Mouse (Mus musculus) forebrain, embryonic 12.5 days (tissue): ENCODE results near the gene Scml4. TPM values are rescaled to one million over a fixed set of nuclear protein-coding genes. Genes with fewer than 3 reads are reported as not detected.

ENCODE experiments used
- ATAC-seq: fragments of 200-750 bp; cut with Nextera tagmentation; 2 replicates; pipeline ENCODE4 v1.8.0; 2017; ENCODE audit warnings: moderate TSS enrichment; ENCODE audit not compliant: low FRiP score
- H3K27ac ChIP-seq: fragments of 300-500 bp; sonication (generic); 2 replicates; pipeline ENCODE4 v1.5.1; 2016; ENCODE audit warnings: mild to moderate bottlenecking
- H3K27me3 ChIP-seq: fragments of 300-500 bp; sonication (generic); 2 replicates; pipeline ENCODE4 v1.6.1; 2016; ENCODE audit warnings: mild to moderate bottlenecking
- H3K36me3 ChIP-seq: fragments of 300-500 bp; sonication (generic); replicated peaks from 2 replicates; pipeline ENCODE4 v1.6.1; 2016; ENCODE audit warnings: mild to moderate bottlenecking
- H3K4me1 ChIP-seq: fragments of 300-500 bp; sonication (generic); 2 replicates; pipeline ENCODE4 v1.6.1; 2016
- H3K4me2 ChIP-seq: fragments of 300-500 bp; sonication (generic); 2 replicates; pipeline ENCODE4 v1.6.1; 2016; ENCODE audit warnings: mild to moderate bottlenecking, moderate library complexity
- H3K4me3 ChIP-seq: fragments of 300-500 bp; sonication (generic); replicated peaks from 2 replicates; pipeline ENCODE4 v1.5.1; 2016; ENCODE audit warnings: mild to moderate bottlenecking
- H3K9ac ChIP-seq: fragments of 300-500 bp; sonication (generic); 2 replicates; pipeline ENCODE4 v1.6.1; 2016; ENCODE audit warnings: mild to moderate bottlenecking
- H3K9me3 ChIP-seq: fragments of 300-500 bp; sonication (generic); 2 replicates; pipeline ENCODE4 v1.6.1; 2016
- WGBS: fragments of 180-500 bp; shearing (Covaris S2); methylation state at CpG from one replicate; pipeline ENCODE4 v1.1.7; 2016; 5-methylcytosine and 5-hydroxymethylcytosine counted together
- polyA plus RNA-seq: library from polyadenylated mRNA; unstranded; fragments of >200 nt; fragmentation: Nextera tagmentation; extraction: Ambion mirVana; gene quantifications from 2 replicates; pipeline ENCODE4 v1.2.1, GENCODE M21; 2016

The Scml4 gene
- polyA plus RNA-seq, 1 experiment from 2014 or later, result 3.0 TPM

DNA sequence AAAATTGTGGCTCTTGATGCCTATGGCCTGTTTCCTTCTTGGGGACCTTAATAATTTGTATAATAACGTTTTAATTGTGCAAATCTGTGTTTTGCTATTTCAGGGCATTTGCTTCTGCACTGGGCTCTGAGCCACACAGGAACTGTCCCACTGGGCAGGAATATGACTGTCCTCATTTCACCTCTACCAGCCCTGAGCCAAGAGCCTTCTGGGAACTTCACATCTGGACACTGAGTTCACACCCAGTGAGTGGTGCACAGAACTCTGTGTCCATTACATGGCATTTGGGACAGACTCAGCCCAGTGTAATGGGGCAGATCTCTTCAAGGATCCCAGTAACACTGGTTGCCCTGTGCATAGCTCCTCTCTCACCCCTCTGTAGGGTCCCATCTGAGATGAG lies 16.8 kb upstream of the Scml4 start:
- H3K4me3 ChIP-seq, result no peak overlapping the region
- H3K4me1 ChIP-seq, result no peaks in the 10 kb centered on the region
- no peak overlapping the region for H3K9ac ChIP-seq
- no peak for ATAC-seq
- H3K36me3 ChIP-seq, result peaks cover 15% of the 10 kb centered on the region
- 86% methylated on average over 1 of the region's 1 CpGs for WGBS
- H3K27ac ChIP-seq, result no peak overlapping the region
- H3K27me3 ChIP-seq, result no peaks in the 10 kb centered on the region
- no peak overlapping the region for H3K4me2 ChIP-seq
- H3K9me3 ChIP-seq, result no peaks in the 10 kb centered on the region

DNA sequence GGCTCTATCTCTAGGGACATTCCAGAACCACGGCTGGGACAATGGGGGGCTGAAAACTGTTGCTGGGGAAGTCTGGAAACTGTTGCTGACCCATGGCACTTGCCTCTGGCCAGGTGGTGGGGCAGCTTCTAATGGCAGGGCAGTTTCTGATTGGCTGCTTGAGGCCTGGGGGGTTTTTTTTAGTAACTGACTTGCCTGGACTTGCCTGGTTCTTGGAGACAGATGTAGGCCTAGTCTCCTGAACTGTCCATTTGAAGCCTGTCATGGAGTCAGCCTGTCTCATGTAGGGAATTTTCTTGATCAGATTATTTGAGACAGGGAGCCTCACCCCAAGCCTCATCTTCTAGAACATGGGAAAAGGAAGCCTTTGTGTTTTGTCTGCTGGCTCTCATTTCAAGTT lies 14.7 kb upstream of the Scml4 start:
- H3K9me3 ChIP-seq, result no peaks in the 10 kb centered on the region
- ATAC-seq, result no peak
- no peak overlapping the region for H3K9ac ChIP-seq
- 58% methylated on average over 1 of the region's 1 CpGs for WGBS
- no peak overlapping the region for H3K27ac ChIP-seq
- no peak overlapping the region for H3K4me2 ChIP-seq
- no peaks in the 10 kb centered on the region for H3K4me1 ChIP-seq
- H3K36me3 ChIP-seq, result no peaks in the 10 kb centered on the region
- H3K27me3 ChIP-seq, result no peaks in the 10 kb centered on the region; the same call in 1 of the 2 replicates
- no peak overlapping the region for H3K4me3 ChIP-seq

DNA sequence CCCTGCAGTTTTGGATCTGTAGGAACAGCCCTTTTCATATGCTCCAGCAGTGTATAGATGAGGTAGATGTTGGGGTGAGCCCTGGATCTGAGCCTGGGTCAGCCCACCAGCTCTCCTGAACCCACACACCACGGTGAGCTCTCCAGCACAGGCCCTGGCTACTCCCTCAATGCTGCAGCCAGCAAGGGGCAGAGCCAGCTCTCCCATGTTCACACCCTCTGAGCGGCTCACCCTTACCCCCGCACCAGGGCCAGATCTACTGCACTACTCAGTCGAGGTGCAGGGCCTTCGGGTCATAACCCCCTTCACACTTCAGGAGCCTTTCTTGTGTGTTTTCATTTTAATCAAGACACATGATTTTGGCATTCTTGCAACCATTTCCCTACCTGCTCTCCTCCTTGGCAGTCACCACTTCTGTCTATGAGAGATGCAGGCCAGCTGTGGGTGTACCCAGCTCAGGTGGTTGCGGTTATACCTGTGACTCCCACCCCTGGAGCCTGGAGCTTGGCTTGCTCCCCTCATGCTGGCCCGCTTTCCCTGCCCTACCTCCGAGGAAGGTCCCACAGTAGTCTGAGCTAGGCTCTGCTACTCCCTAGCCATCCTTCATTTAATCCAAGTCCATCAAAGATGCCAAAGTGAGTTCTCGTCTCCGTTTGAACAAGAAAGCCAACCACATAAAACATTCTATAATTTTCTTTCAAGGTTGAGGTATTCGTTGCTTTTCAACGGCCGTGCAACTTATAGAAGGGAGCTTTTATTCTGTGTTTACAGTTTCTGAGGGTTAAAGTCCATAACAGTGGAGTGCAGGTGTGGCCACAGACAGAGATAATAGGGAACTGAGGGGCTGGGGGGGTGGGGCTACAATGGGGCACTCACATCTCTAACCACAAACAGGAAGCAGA lies 11.7 kb upstream of the Scml4 start:
- H3K36me3 ChIP-seq, result no peaks in the 10 kb centered on the region
- no peak overlapping the region for H3K4me3 ChIP-seq
- H3K4me2 ChIP-seq, result no peak overlapping the region
- H3K9me3 ChIP-seq, result no peaks in the 10 kb centered on the region
- no peak overlapping the region for H3K27ac ChIP-seq
- peaks cover 4% of the 10 kb centered on the region; the same call in 1 of the 2 replicates for H3K27me3 ChIP-seq
- H3K4me1 ChIP-seq, result no peaks in the 10 kb centered on the region
- H3K9ac ChIP-seq, result no peak overlapping the region
- WGBS, result 94% methylated on average over 13 of the region's 13 CpGs
- ATAC-seq, result no peak

DNA sequence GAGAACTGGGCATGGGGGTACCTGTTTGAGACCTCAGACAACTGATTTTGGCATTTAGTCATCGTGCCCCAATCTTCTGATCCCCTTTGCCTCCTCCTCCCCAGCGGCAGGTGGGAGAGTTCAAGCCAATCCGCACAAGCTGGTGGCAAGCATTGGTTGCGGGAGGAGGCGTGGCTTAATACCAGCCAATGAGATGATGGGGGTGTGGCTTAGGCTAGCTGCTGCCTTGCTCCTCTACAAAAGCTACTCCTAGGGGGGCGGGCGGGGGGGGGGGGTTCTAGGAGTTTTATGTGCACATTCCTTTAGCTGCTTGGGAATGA lies 11.1 kb upstream of the Scml4 start:
- no peak overlapping the region for H3K9ac ChIP-seq
- no peak overlapping the region for H3K27ac ChIP-seq
- H3K36me3 ChIP-seq, result no peaks in the 10 kb centered on the region
- WGBS, result 87% methylated on average over 7 of the region's 7 CpGs
- no peak overlapping the region for H3K4me3 ChIP-seq
- no peaks in the 10 kb centered on the region for H3K4me1 ChIP-seq
- no peak overlapping the region for H3K4me2 ChIP-seq
- ATAC-seq, result no peak
- H3K27me3 ChIP-seq, result peaks cover 4% of the 10 kb centered on the region; the same call in 1 of the 2 replicates
- no peaks in the 10 kb centered on the region for H3K9me3 ChIP-seq

- Histone ChIP-seq H3K4me2 (no peak overlapping the region), H3K27me3 (peaks cover 13% of the 10 kb centered on the region; the same call in 1 of the 2 replicates), H3K9me3 (0 out of 2 replicates have a peak, but pooled peaks cover 6% of the 10 kb centered on the region), H3K27ac (no peak overlapping the region), H3K36me3 (no peaks in the 10 kb centered on the region), H3K4me1 (peaks cover 14% of the 10 kb centered on the region), H3K4me3 (no peak overlapping the region), H3K9ac (no peak overlapping the region)
- 48% methylated on average over 4 of the region's 4 CpGs for WGBS
- no peak for ATAC-seq
These were observed 5.3 kb upstream of the Scml4 start for GRCm38 (mm10) chr10:42854838-42855237.

GRCm38 (mm10) chr10:42855250-42855649 lies 4.9 kb upstream of the Scml4 start:
- Histone ChIP-seq H3K4me2 (no peak overlapping the region), H3K36me3 (no peaks in the 10 kb centered on the region), H3K9me3 (0 out of 2 replicates have a peak, but pooled peaks cover 6% of the 10 kb centered on the region), H3K27ac (peak overlapping the region; percentile 19; the same call in 1 of the 2 replicates), H3K4me1 (peaks cover 18% of the 10 kb centered on the region), H3K27me3 (peaks cover 15% of the 10 kb centered on the region; the same call in 1 of the 2 replicates), H3K4me3 (no peak overlapping the region), H3K9ac (no peak overlapping the region)
- 18% methylated on average over 5 of the region's 5 CpGs for WGBS
- ATAC-seq, result no peak

DNA sequence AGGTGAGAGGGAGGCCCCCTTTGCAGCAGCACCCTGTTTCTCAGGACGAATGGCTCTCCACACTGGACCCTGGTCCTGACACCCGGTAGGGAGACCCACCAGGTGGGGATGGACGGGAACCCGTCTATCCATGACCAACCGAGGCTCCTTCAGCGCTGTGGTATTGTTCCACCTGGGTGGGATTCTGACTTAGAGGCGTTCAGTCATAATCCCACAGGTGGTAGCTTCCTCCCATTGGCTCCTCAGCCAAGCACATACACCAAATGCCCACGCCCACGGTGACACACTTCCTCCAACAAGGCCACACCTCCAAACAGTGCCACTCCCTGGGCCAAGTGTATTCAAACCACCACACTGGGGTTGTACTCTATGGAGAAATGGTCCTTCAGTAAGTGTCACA lies 3.6 kb upstream of the Scml4 start:
- WGBS, result 95% methylated on average over 9 of the region's 9 CpGs
- no peaks in the 10 kb centered on the region for H3K36me3 ChIP-seq
- ATAC-seq, result no peak
- no peak overlapping the region for H3K4me3 ChIP-seq
- no peak overlapping the region for H3K27ac ChIP-seq
- H3K9ac ChIP-seq, result no peak overlapping the region
- no peak overlapping the region for H3K4me2 ChIP-seq
- 0 out of 2 replicates have a peak, but pooled peaks cover 6% of the 10 kb centered on the region for H3K9me3 ChIP-seq
- peaks cover 20% of the 10 kb centered on the region for H3K27me3 ChIP-seq
- H3K4me1 ChIP-seq, result peaks cover 24% of the 10 kb centered on the region

- 0 out of 2 replicates have a peak, but pooled peaks cover 6% of the 10 kb centered on the region for H3K9me3 ChIP-seq
- peaks cover 24% of the 10 kb centered on the region for H3K4me1 ChIP-seq
- H3K4me2 ChIP-seq, result no peak overlapping the region
- no peak overlapping the region for H3K9ac ChIP-seq
- no peaks in the 10 kb centered on the region for H3K36me3 ChIP-seq
- H3K27me3 ChIP-seq, result peaks cover 24% of the 10 kb centered on the region
- WGBS, result 93% methylated on average over 2 of the region's 2 CpGs
- ATAC-seq, result no peak
- no peak overlapping the region for H3K4me3 ChIP-seq
- no peak overlapping the region for H3K27ac ChIP-seq
These were observed 3.1 kb upstream of the Scml4 start for GRCm38 (mm10) chr10:42857021-42857420.

- ATAC-seq, result no peak; the same call in 1 of the 2 replicates
- Histone ChIP-seq H3K27ac (peak overlapping the region; percentile 80), H3K4me3 (no peak overlapping the region), H3K27me3 (peaks cover 32% of the 10 kb centered on the region), H3K36me3 (no peaks in the 10 kb centered on the region), H3K9me3 (0 out of 2 replicates have a peak, but pooled peaks cover 6% of the 10 kb centered on the region), H3K9ac (peak overlapping the region; percentile 25; the same call in 1 of the 2 replicates), H3K4me2 (peak overlapping the region; percentile 47; the same call in 1 of the 2 replicates), H3K4me1 (peaks cover 43% of the 10 kb centered on the region)
- WGBS, result 57% methylated on average over 2 of the region's 2 CpGs
These were observed 400 bp upstream of the Scml4 start for GRCm38 (mm10) chr10:42859781-42860158.

- ATAC-seq, result no peak
- Histone ChIP-seq H3K4me2 (no peak overlapping the region), H3K9ac (no peak overlapping the region), H3K4me1 (peaks cover 40% of the 10 kb centered on the region), H3K36me3 (no peaks in the 10 kb centered on the region), H3K27ac (no peak overlapping the region), H3K4me3 (no peak overlapping the region), H3K9me3 (0 out of 2 replicates have a peak, but pooled peaks cover 5% of the 10 kb centered on the region), H3K27me3 (peaks cover 49% of the 10 kb centered on the region)
- 85% methylated on average over 7 of the region's 7 CpGs for WGBS
These were observed 1.3 kb downstream of the Scml4 start for GRCm38 (mm10) chr10:42861446-42861845.

- peaks cover 43% of the 10 kb centered on the region for H3K4me1 ChIP-seq
- peaks cover 46% of the 10 kb centered on the region for H3K27me3 ChIP-seq
- H3K36me3 ChIP-seq, result no peaks in the 10 kb centered on the region
- ATAC-seq, result no peak
- H3K9me3 ChIP-seq, result no peaks in the 10 kb centered on the region
- no peak overlapping the region for H3K9ac ChIP-seq
- WGBS, result 69% methylated on average over 13 of the region's 13 CpGs
- H3K4me3 ChIP-seq, result no peak overlapping the region
- no peak overlapping the region for H3K4me2 ChIP-seq
- no peak overlapping the region for H3K27ac ChIP-seq
These were observed 2.1 kb downstream of the Scml4 start for GRCm38 (mm10) chr10:42862102-42862740.

DNA sequence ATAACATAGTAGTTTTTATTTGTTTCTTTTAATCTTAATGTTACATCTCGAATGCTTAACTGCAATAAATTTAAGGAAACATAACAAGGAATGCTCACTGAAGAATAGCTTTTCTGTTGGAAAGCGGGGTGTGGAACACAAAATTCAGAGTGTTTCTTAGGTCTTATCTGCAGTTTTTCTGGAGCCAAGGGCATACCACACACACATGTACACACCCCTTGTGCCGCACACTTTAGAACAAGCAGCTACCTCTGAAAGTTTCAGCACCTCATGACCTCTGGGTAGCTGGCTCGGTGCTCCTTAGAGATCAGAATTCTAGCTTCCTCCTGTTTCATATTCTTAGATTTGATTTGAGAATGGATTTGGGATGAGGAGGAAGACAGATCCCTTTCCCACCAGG lies 2.6 kb downstream of the Scml4 start:
- Histone ChIP-seq H3K27me3 (peaks cover 46% of the 10 kb centered on the region), H3K4me1 (peaks cover 47% of the 10 kb centered on the region)
- 85% methylated on average over 4 of the region's 4 CpGs for WGBS

More for the DNA sequence above, 2.6 kb downstream of the Scml4 start:
- no peak overlapping the region for H3K4me3 ChIP-seq
- no peak for ATAC-seq
- H3K27ac ChIP-seq, result no peak overlapping the region
- no peak overlapping the region for H3K9ac ChIP-seq
- H3K4me2 ChIP-seq, result no peak overlapping the region
- H3K36me3 ChIP-seq, result no peaks in the 10 kb centered on the region
- H3K9me3 ChIP-seq, result no peaks in the 10 kb centered on the region
